In the genomic region with DNA sequence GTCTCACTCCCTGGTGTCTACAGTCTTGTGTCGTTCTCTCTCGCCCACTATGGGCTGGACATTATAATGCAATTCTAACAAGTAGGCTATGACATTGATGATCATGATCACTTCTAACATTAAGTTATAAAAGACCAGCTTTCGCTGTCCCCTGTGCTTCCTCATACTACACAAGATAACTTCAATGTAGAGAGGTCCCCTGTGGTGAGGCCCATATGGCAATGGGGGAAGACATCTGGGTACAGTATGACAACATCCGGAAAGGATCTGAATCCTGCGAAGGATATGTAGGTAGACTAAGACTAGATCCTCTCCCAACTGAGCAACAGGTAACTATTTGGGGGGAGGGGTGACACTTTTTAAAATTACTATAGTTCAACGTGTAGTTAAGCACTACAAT, we compare ENCODE assay signal across 17 mouse cellular contexts.
DNase-seq lines count a peak whose midpoint lies in the region; TF ChIP-seq lines count a peak whose summit lies in the region.
"Had no signal": no experiment of that assay in that cellular context is flagged by ENCODE, and none has a peak within 500 bp of the region (broad histone marks: within the 10 kb centered on the region; RNA-seq: fewer than 3 reads in every experiment).

No protein-coding gene starts in this region.

- TF ChIP-seq POLR2A in cerebellum, adult 2 months (IDR thresholded peaks at IDR 0.05; ENCODE audit: borderline replicate concordance, insufficient read depth, low read length): no peak

- TF ChIP-seq CTCF in cerebellum, adult 2 months (IDR thresholded peaks at IDR 0.05; ENCODE audit: borderline replicate concordance, insufficient read depth, low read depth, low read length): 0 out of 2 replicates have a peak, but pooled peaks have one; percentile 8

- H3K4me3 ChIP-seq in cerebellum, adult 2 months (replicated peaks; ENCODE audit: insufficient read depth, low read depth, low read length): no peak overlapping the region

- H3K4me1 ChIP-seq in cerebellum, adult 2 months (ENCODE audit: control insufficient read depth, insufficient read depth, low read length): peaks cover 20% of the 10 kb centered on the region

- WGBS in cerebellum, adult 2 months: 54% methylated on average over 6 of the region's 6 CpGs

- H3K27me3 ChIP-seq in cerebellum, adult 2 months (ENCODE audit: control insufficient read depth, insufficient read depth, low read length): no peaks in the 10 kb centered on the region
- H3K27me3 ChIP-seq: CH12.LX had no signal

- H3K27ac ChIP-seq in cerebellum, adult 2 months (ENCODE audit: insufficient read depth, low read length): no peak overlapping the region

- DNase-seq in cerebellum, adult 2 months: peak in 1 of 2 experiments; percentile 57
- no peak for DNase-seq in cerebellum, adult 9-11 months
- DNase-seq in cerebellum, postnatal 25 days: peak; percentile 30 to 61
- DNase-seq in cerebellum, postnatal 14 days: no peak
- DNase-seq in brain, adult 2 months (ENCODE audit: low read depth, low spot score): peak; percentile 30
- DNase-seq in gastrocnemius, adult 18-20 months (ENCODE audit: low spot score): no peak
- DNase-seq: adrenal gland, adult 2 months; adrenal gland, adult 8-10 months; adrenal gland, postnatal 10 days; adrenal gland, postnatal 14 days; adrenal gland, postnatal 25 days; adrenal gland, postnatal 36 days; B cell, adult 2 months; cerebellum, adult 11 months; cerebellum, adult 11-12 months; cerebellum, adult 8-10 months had no signal

Comparison
In these comparisons a context has a peak if more than half of its experiments do, and no peak if none do; other contexts are left out.
1. DNase-seq: peak in cerebellum, postnatal 25 days (2 of 2) and brain, adult 2 months (single experiment); none in cerebellum, adult 9-11 months (single experiment), cerebellum, postnatal 14 days (0 of 2) and gastrocnemius, adult 18-20 months (single experiment).